Mouse (Mus musculus) lung, postnatal 0 days (tissue): ENCODE data around the gene Usp4.

Experiments
- CTCF ChIP-seq: IDR thresholded peaks from 2 replicates; pipeline ENCODE4 v1.5.1; 2016; ENCODE audit warnings: antibody characterized with exemption, mild to moderate bottlenecking
- EP300 ChIP-seq: IDR thresholded peaks from 2 replicates; pipeline ENCODE4 v1.6.1; 2016; ENCODE audit warnings: antibody characterized with exemption, mild to moderate bottlenecking, control low read depth

- TF ChIP-seq CTCF (no peak), EP300 (no peak)
Measured at GRCm38 (mm10) chr9:108428384-108428783, 80.7 kb downstream of the Usp4 start, which contains the start of gene Ccdc36.
